Mouse (Mus musculus) heart, embryonic 10.5 days (tissue): ENCODE results near the gene Btbd11. TPM values are rescaled to one million over a fixed set of nuclear protein-coding genes. Genes with fewer than 3 reads are reported as not detected.

Experiments used
- DNase-seq: peaks from one replicate; pipeline ENCODE4 v3.0.0-alpha.2; 2017; ENCODE audit warnings: low spot score
- H3K27ac ChIP-seq: fragments of 300-500 bp; sonication (generic); 2 replicates; pipeline ENCODE4 v1.5.1; 2016; ENCODE audit warnings: mild to moderate bottlenecking
- H3K27me3 ChIP-seq: fragments of 300-500 bp; sonication (generic); 2 replicates; pipeline ENCODE4 v1.6.1; 2016; ENCODE audit warnings: mild to moderate bottlenecking; ENCODE audit not compliant: poor library complexity, insufficient read depth, severe bottlenecking
- H3K36me3 ChIP-seq: fragments of 300-500 bp; sonication (generic); 2 replicates; pipeline ENCODE4 v1.6.1; 2016; ENCODE audit warnings: mild to moderate bottlenecking, moderate library complexity
- H3K4me1 ChIP-seq: fragments of 300-500 bp; sonication (generic); 2 replicates; pipeline ENCODE4 v1.6.1; 2016; ENCODE audit warnings: mild to moderate bottlenecking
- H3K4me3 ChIP-seq: fragments of 300-500 bp; sonication (generic); 2 replicates; pipeline ENCODE4 v1.5.1; 2016; ENCODE audit warnings: mild to moderate bottlenecking, moderate library complexity
- H3K9me3 ChIP-seq: fragments of 300-500 bp; sonication (generic); 2 replicates; pipeline ENCODE4 v1.6.1; 2016; ENCODE audit warnings: mild to moderate bottlenecking, moderate library complexity
- WGBS: fragments of 180-500 bp; shearing (Covaris S2); methylation state at CpG from one replicate; pipeline ENCODE4 v1.1.7; 2016; 5-methylcytosine and 5-hydroxymethylcytosine counted together
- polyA plus RNA-seq: library from polyadenylated mRNA; unstranded; fragments of >200 nt; fragmentation: Nextera tagmentation; extraction: Ambion mirVana; gene quantifications from 2 replicates; pipeline ENCODE4 v1.2.1, GENCODE M21; 2016

The Btbd11 gene
- polyA plus RNA-seq, 1 experiment from 2014 or later = 1.5 TPM

DNA sequence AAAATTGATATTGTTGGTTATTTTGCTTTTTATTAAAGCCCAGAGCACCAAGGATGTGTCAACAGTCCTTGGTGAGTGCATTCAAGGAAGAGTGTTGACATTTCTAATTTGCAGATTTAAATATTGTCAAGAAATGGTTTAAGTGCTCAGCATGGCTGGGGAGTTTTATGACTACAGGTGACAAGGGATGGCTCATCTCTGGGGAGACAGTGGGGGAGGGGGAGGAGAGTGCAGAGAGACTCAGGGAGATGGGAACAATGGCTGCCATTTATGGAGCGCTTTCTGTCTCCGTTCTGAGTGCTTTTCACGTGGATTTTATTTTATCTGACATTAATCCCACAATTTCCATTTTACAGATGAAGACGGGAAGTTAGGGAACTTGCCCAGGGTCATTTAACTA is 81.9 kb downstream of the Btbd11 start:
- Histone ChIP-seq H3K4me3 (no peak overlapping the region), H3K27me3 (peaks cover 14% of the 10 kb centered on the region; the same call in 1 of the 2 replicates), H3K9me3 (no peaks in the 10 kb centered on the region), H3K4me1 (peaks cover 5% of the 10 kb centered on the region), H3K36me3 (no peaks in the 10 kb centered on the region), H3K27ac (no peak overlapping the region)
- DNase-seq = no peak
- 74% methylated on average over 4 of the region's 4 CpGs for WGBS

GRCm38 (mm10) chr10:85469341-85469740 is 82.7 kb downstream of the Btbd11 start:
- 72% methylated on average over 5 of the region's 5 CpGs for WGBS
- H3K4me1 ChIP-seq = peaks cover 8% of the 10 kb centered on the region
- peaks cover 14% of the 10 kb centered on the region; the same call in 1 of the 2 replicates for H3K27me3 ChIP-seq
- no peak for DNase-seq
- no peaks in the 10 kb centered on the region for H3K36me3 ChIP-seq
- H3K4me3 ChIP-seq = no peak overlapping the region
- no peaks in the 10 kb centered on the region for H3K9me3 ChIP-seq
- H3K27ac ChIP-seq = no peak overlapping the region

- Histone ChIP-seq H3K36me3 (no peaks in the 10 kb centered on the region), H3K4me3 (no peak overlapping the region), H3K27me3 (no peaks in the 10 kb centered on the region), H3K9me3 (no peaks in the 10 kb centered on the region), H3K27ac (no peak overlapping the region), H3K4me1 (peaks cover 8% of the 10 kb centered on the region)
- 51% methylated on average over 4 of the region's 4 CpGs for WGBS
- DNase-seq = no peak
Measured at GRCm38 (mm10) chr10:85473265-85473664, 86.7 kb downstream of the Btbd11 start.

- no peaks in the 10 kb centered on the region for H3K36me3 ChIP-seq
- 77% methylated on average over 3 of the region's 3 CpGs for WGBS
- H3K27ac ChIP-seq = no peak overlapping the region
- no peaks in the 10 kb centered on the region for H3K9me3 ChIP-seq
- DNase-seq = no peak
- H3K4me1 ChIP-seq = peaks cover 8% of the 10 kb centered on the region
- H3K27me3 ChIP-seq = no peaks in the 10 kb centered on the region
- H3K4me3 ChIP-seq = no peak overlapping the region
Measured at GRCm38 (mm10) chr10:85473871-85474270, 87.3 kb downstream of the Btbd11 start.

DNA sequence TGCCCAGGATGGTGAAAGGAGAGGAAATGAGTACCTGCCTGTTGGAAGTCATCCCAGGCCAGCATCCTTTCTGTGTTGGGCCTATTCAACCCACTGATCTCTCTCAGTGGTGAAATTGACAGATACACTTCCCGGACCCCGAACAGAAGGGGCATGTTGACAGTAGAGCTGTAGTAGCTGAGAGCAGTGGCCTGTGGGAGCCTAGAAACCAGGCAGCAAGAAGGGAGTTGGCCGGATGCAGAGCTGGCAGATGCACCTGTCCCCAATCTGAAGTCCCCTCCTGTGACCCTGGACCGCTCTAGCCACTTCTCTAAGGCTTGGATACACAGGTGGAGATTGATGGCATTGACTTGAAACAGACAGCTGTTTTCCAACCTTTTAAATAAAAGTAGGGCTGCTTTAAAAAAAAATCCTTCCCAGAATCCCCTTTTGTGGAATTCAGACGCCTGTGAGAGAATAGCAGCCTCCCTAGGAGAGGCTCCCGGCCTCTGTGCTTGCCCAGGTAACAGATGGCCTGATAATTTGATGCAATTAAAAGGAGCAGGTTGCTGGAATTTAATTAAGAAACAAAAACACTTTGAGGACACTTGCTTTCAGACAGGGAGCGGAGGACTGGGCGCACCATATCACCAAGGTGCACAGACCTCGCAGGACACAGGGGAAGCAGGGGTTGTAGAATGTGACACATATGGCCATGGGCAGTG is 89.2 kb downstream of the Btbd11 start:
- Histone ChIP-seq H3K36me3 (no peaks in the 10 kb centered on the region), H3K4me1 (peaks cover 14% of the 10 kb centered on the region), H3K9me3 (no peaks in the 10 kb centered on the region), H3K4me3 (no peak overlapping the region), H3K27ac (no peak overlapping the region), H3K27me3 (no peaks in the 10 kb centered on the region)
- DNase-seq = no peak
- WGBS = 87% methylated on average over 9 of the region's 9 CpGs

DNA sequence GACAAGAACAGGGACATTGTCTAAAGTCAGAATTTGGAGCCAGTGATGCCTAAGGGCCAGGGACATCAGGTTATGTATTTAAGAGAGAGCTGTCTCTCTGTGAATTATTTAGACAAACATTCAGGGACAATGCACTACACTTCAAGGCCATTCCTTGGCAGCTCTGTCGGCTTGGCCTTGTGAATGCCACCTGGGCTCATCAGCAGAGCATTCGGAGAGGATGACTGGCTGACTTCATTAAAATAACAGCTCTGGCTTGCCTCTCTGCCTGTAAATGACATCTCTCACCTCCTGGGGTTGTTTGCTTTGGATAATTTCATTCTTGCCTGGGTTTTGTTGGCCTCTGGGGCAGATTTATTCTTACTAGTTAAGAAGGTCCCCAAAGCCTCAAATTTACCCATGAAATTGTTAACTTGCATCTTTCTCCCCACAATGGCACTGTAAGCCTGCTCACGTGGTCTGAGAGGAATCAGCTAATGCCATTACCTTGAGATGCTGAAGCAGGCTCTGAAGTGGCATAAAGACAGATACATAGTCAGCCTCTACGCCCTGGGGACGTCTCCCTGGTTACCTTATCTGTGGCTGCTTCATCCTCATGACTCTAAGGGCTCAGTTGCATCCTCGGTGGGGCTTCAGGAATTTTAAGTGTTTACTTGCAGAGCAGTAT is 93.5 kb downstream of the Btbd11 start:
- Histone ChIP-seq H3K27me3 (no peaks in the 10 kb centered on the region), H3K4me1 (peaks cover 21% of the 10 kb centered on the region), H3K36me3 (no peaks in the 10 kb centered on the region), H3K27ac (no peak overlapping the region), H3K9me3 (no peaks in the 10 kb centered on the region), H3K4me3 (no peak overlapping the region)
- DNase-seq = no peak
- 23% methylated on average over 6 of the region's 6 CpGs for WGBS

DNA sequence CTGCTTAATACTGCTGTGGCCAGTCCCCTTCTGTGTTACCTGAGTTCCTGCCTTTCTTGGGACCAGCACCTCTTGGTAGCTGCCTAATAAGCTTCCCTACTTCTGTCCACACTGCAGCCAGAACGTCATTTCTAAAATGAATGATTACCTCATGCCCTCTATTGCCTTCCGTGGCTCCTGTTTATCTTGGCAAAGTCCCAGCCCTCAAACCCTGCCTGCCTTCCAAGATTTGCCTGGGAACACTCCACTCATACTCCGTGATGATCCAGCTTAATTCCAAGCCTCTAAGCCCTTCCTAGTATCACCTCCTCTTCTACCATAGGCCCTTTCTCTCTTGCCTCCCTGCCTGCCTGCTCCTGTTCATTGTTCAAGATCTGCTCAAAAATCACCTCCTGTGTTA is 94.5 kb downstream of the Btbd11 start:
- Histone ChIP-seq H3K27me3 (no peaks in the 10 kb centered on the region), H3K36me3 (no peaks in the 10 kb centered on the region), H3K4me1 (peaks cover 21% of the 10 kb centered on the region), H3K27ac (no peak overlapping the region), H3K9me3 (no peaks in the 10 kb centered on the region), H3K4me3 (no peak overlapping the region)
- WGBS = 28% methylated on average over 3 of the region's 3 CpGs
- no peak for DNase-seq

GRCm38 (mm10) chr10:85482064-85482473 is 95.5 kb downstream of the Btbd11 start:
- Histone ChIP-seq H3K4me3 (no peak overlapping the region), H3K27ac (no peak overlapping the region; the same call in 1 of the 2 replicates), H3K4me1 (peaks cover 21% of the 10 kb centered on the region), H3K27me3 (no peaks in the 10 kb centered on the region), H3K36me3 (no peaks in the 10 kb centered on the region), H3K9me3 (no peaks in the 10 kb centered on the region)
- 41% methylated on average over 4 of the region's 4 CpGs for WGBS
- DNase-seq = no peak

- WGBS = 28% methylated on average over 6 of the region's 6 CpGs
- H3K4me3 ChIP-seq = no peak overlapping the region
- no peaks in the 10 kb centered on the region for H3K9me3 ChIP-seq
- no peaks in the 10 kb centered on the region for H3K36me3 ChIP-seq
- no peak overlapping the region; the same call in 1 of the 2 replicates for H3K27ac ChIP-seq
- H3K27me3 ChIP-seq = no peaks in the 10 kb centered on the region
- peaks cover 21% of the 10 kb centered on the region for H3K4me1 ChIP-seq
- DNase-seq = no peak
Measured at GRCm38 (mm10) chr10:85482480-85482879, 95.9 kb downstream of the Btbd11 start.

DNA sequence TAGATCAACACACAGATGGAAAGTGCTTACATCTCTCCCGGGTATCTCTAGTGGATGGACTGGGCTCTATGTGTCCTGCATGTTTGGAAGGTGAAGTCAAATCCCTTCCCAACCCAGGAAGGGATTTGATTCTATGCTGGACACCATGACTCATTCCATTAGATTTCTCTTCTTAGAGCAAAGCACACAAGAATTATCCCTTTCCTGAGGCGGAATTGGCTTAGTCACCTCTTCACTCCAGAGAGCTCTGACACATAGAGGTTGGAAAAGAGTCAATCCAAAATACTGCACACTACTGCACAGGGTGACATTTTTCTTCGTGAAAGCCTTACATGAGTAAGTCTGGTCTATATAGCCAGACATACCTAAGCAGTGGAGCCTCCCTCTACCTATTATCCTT is 99.8 kb downstream of the Btbd11 start:
- 82% methylated on average over 3 of the region's 3 CpGs for WGBS

GRCm38 (mm10) chr10:85492583-85492982 is 106.0 kb downstream of the Btbd11 start:
- no peaks in the 10 kb centered on the region for H3K36me3 ChIP-seq
- H3K9me3 ChIP-seq = no peaks in the 10 kb centered on the region
- H3K4me1 ChIP-seq = no peaks in the 10 kb centered on the region
- H3K27me3 ChIP-seq = no peaks in the 10 kb centered on the region
- 78% methylated on average over 2 of the region's 2 CpGs for WGBS
- H3K4me3 ChIP-seq = no peak overlapping the region
- H3K27ac ChIP-seq = no peak overlapping the region
- DNase-seq = no peak

More for the DNA sequence above, 99.8 kb downstream of the Btbd11 start:
- Histone ChIP-seq H3K4me3 (no peak overlapping the region), H3K9me3 (no peaks in the 10 kb centered on the region), H3K27me3 (no peaks in the 10 kb centered on the region), H3K27ac (no peak overlapping the region), H3K4me1 (peaks cover 10% of the 10 kb centered on the region), H3K36me3 (no peaks in the 10 kb centered on the region)
- no peak for DNase-seq

DNA sequence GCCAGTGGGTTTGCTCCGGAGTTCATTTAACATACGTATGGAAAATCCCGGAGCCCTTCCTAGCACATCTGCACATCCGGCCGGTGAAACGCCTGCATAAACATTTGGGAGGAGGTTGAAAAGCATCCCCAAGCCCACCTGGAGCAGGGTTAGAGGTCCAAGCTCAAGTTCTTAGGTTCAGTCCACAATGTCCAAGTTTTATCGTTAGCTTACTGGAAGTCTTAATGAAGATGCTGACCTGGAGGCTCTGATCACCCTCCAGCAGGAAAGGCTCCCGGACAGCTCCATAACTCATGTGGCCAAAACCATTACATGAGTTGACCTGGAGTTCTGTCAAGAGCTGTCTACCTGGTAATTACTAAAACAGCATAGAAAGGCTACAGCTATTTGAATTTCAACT is 109.7 kb downstream of the Btbd11 start:
- Histone ChIP-seq H3K4me1 (no peaks in the 10 kb centered on the region), H3K36me3 (no peaks in the 10 kb centered on the region), H3K4me3 (no peak overlapping the region), H3K27me3 (no peaks in the 10 kb centered on the region), H3K9me3 (no peaks in the 10 kb centered on the region), H3K27ac (no peak overlapping the region)
- WGBS = 89% methylated on average over 8 of the region's 8 CpGs
- no peak for DNase-seq

DNA sequence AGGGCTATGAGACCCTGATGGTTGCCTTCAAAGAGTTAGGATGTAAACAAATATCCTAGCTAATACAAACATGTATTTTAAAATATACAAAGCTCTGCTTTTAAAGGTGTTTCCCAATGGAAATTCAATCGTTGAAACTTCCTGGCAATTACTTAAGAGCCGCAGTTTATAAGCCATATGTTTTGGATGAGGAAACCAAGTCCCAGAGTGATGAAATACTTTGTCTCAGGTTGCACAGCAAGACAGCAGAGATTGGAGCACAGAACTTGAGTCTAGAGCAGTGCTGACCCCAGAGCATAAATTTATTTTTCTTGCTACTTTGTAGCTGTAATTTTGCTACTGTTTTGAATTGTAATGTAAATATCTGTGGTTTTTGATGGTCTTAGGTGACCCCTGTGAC is 110.4 kb downstream of the Btbd11 start:
- Histone ChIP-seq H3K27ac (no peak overlapping the region), H3K9me3 (no peaks in the 10 kb centered on the region), H3K27me3 (no peaks in the 10 kb centered on the region), H3K4me1 (no peaks in the 10 kb centered on the region), H3K4me3 (no peak overlapping the region), H3K36me3 (no peaks in the 10 kb centered on the region)
- WGBS = 73% methylated on average over 2 of the region's 2 CpGs
- no peak for DNase-seq
